Mouse (Mus musculus) liver, adult 2 months (tissue): ENCODE measurements around the gene Cacna1a.

ENCODE experiments used
- CTCF ChIP-seq: fragments of 200-500 bp; IDR thresholded peaks from 2 replicates; pipeline ENCODE4 v1.5.1; 2011; ENCODE audit warnings: low read depth, low read length, control low read depth
- POLR2A ChIP-seq: fragments of 200-500 bp; IDR thresholded peaks from 2 replicates; pipeline ENCODE4 v1.6.1; 2011; ENCODE audit warnings: low read length, control low read depth; ENCODE audit not compliant: insufficient read depth; ENCODE audit errors: extremely low read depth

DNA sequence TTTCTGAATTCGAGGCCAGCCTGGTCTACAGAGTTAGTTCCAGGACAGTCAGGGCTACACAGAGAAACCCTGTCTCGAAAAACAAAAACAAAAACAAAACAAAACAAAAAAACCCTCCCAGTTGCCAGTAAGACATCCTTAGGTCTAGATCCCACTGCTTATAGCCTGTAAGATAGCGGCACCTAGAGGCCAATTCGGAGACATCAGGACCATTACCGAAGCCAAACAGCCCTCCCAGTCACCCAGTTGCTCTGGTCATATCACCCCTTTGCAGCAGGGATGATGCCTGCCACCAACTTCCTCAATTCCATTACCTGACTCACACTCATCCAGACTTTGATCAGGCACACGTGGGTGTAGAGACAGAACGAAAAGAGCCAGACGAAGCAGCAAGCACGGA, 207.4 kb downstream of the Cacna1a start:
- TF ChIP-seq CTCF, result peak; percentile 55
- no peak for TF ChIP-seq POLR2A
